Mouse (Mus musculus) MEL (cell line): Measurements from ENCODE around the gene Dbn1. TPM values are rescaled to one million over a fixed set of nuclear protein-coding genes. Genes with fewer than 3 reads are reported as not detected.
A peak's percentile ranks its signal among the peaks of the same experiment; 100 is the strongest.

Source experiments
- DNase-seq: peaks from one replicate; pipeline ENCODE4 v3.0.0; 2011; ENCODE audit warnings: low read depth, low spot score
- H3K27ac ChIP-seq: 2 replicates; pipeline ENCODE4 v1.5.1; 2012; ENCODE audit warnings: low read depth, mild to moderate bottlenecking, control low read depth, low read length, moderate library complexity; ENCODE audit not compliant: control insufficient read depth
- H3K27me3 ChIP-seq, 2 experiments: fragments of 150-350 bp in 1 of 2; sonication (generic) in 1 of 2; 2 replicates each; pipeline ENCODE4 v1.6.1; 2012; ENCODE audit warnings: low read length in 2 of 2, mild to moderate bottlenecking in 2 of 2, improper control_type of control experiment in 1 of 2, moderate library complexity in 1 of 2; ENCODE audit not compliant: insufficient read depth in 2 of 2, control insufficient read depth in 1 of 2
- H3K36me3 ChIP-seq, 2 experiments: 2 replicates each; pipeline ENCODE4 v1.6.1; 2012 to 2014; ENCODE audit warnings: low read length in 2 of 2, improper control_type of control experiment in 1 of 2, inconsistent platforms in 1 of 2, mild to moderate bottlenecking in 1 of 2; ENCODE audit not compliant: insufficient read depth in 2 of 2, control insufficient read depth in 1 of 2
- H3K4me1 ChIP-seq, 2 experiments: fragments of 150-350 bp in 1 of 2; sonication (generic) in 1 of 2; 2 replicates each; pipeline ENCODE4 v1.6.1; 2012; ENCODE audit warnings: low read length in 2 of 2, improper control_type of control experiment in 1 of 2, mild to moderate bottlenecking in 1 of 2; ENCODE audit not compliant: insufficient read depth in 2 of 2, control insufficient read depth in 1 of 2
- H3K4me3 ChIP-seq, 2 experiments: fragments of 150-350 bp in 1 of 2; sonication (generic) in 1 of 2; 2 replicates each; pipeline ENCODE4 v1.5.1; 2012; ENCODE audit warnings: low read depth in 2 of 2, low read length in 2 of 2, mild to moderate bottlenecking in 2 of 2, moderate library complexity in 2 of 2, control low read depth in 1 of 2, improper control_type of control experiment in 1 of 2; ENCODE audit not compliant: control insufficient read depth in 1 of 2, insufficient read depth in 1 of 2
- H3K79me2 ChIP-seq: 2 replicates; pipeline ENCODE4 v1.6.1; 2012; ENCODE audit warnings: mild to moderate bottlenecking, low read length, moderate library complexity; ENCODE audit not compliant: control insufficient read depth, poor library complexity, insufficient read depth
- H3K9ac ChIP-seq: 2 replicates; pipeline ENCODE4 v1.6.1; 2012; ENCODE audit warnings: low read depth, mild to moderate bottlenecking, control low read depth, low read length, moderate library complexity; ENCODE audit not compliant: control insufficient read depth, poor library complexity, severe bottlenecking
- H3K9me3 ChIP-seq: fragments of 150-350 bp; sonication (generic); replicated peaks from 2 replicates; pipeline ENCODE4 v1.6.1; 2012; ENCODE audit warnings: mild to moderate bottlenecking, low read length, improper control_type of control experiment, moderate library complexity; ENCODE audit not compliant: insufficient read depth
- EP300 ChIP-seq, 2 experiments: IDR thresholded peaks; 2 replicates each; pipeline ENCODE4 v1.6.1; 2011; ENCODE audit warnings: improper control_type of control experiment in 2 of 2, low read length in 2 of 2, low read depth in 1 of 2, mild to moderate bottlenecking in 1 of 2
- ETS1 ChIP-seq: IDR thresholded peaks from 2 replicates; pipeline ENCODE4 v1.6.1; 2012; ENCODE audit warnings: low read depth, mild to moderate bottlenecking, inconsistent platforms, low read length, improper control_type of control experiment, moderate library complexity
- MAFK ChIP-seq: IDR thresholded peaks from 2 replicates; pipeline ENCODE4 v1.6.1; 2011; ENCODE audit warnings: low read depth, mild to moderate bottlenecking, low read length, improper control_type of control experiment, borderline replicate concordance
- MAX ChIP-seq: IDR thresholded peaks from 2 replicates; pipeline ENCODE4 v1.6.1; 2011; ENCODE audit warnings: low read length, improper control_type of control experiment
- MAZ ChIP-seq: IDR thresholded peaks from 2 replicates; pipeline ENCODE4 v1.6.1; 2012; ENCODE audit warnings: low read depth, mild to moderate bottlenecking, inconsistent platforms, low read length, improper control_type of control experiment
- POLR2AphosphoS5 ChIP-seq: IDR thresholded peaks from 2 replicates; pipeline ENCODE4 v1.6.1; 2012; ENCODE audit warnings: low read depth, borderline replicate concordance, mild to moderate bottlenecking, inconsistent platforms, low read length, moderate library complexity, mixed read lengths
- RAD21 ChIP-seq: IDR thresholded peaks from 2 replicates; pipeline ENCODE4 v1.6.1; 2011; ENCODE audit warnings: mild to moderate bottlenecking, low read depth, low read length, improper control_type of control experiment
- SIN3A ChIP-seq: IDR thresholded peaks from 2 replicates; pipeline ENCODE4 v1.6.1; 2012; ENCODE audit warnings: low read length, improper control_type of control experiment, inconsistent platforms
- SMC3 ChIP-seq: IDR thresholded peaks from 2 replicates; pipeline ENCODE4 v1.6.1; 2011; ENCODE audit warnings: low read depth, low read length, improper control_type of control experiment
- TAL1 ChIP-seq: IDR thresholded peaks from 2 replicates; pipeline ENCODE4 v1.6.1; 2012; ENCODE audit warnings: mild to moderate bottlenecking, inconsistent platforms, low read length, moderate library complexity, mixed read lengths
- USF2 ChIP-seq, 2 experiments: IDR thresholded peaks; 2 replicates each; pipeline ENCODE4 v1.6.1; 2011 to 2012; ENCODE audit warnings: improper control_type of control experiment in 2 of 2, low read length in 2 of 2, borderline replicate concordance in 1 of 2, inconsistent platforms in 1 of 2, low read depth in 1 of 2, mild to moderate bottlenecking in 1 of 2; ENCODE audit not compliant: insufficient read depth in 1 of 2
- ZC3H11A ChIP-seq: IDR thresholded peaks from 2 replicates; pipeline ENCODE4 v1.6.1; 2012; ENCODE audit warnings: low read depth, mild to moderate bottlenecking, inconsistent platforms, low read length, improper control_type of control experiment
- ZMIZ1 ChIP-seq: IDR thresholded peaks from 2 replicates; pipeline ENCODE4 v1.6.1; 2012; ENCODE audit warnings: low read depth, mild to moderate bottlenecking, inconsistent platforms, low read length, improper control_type of control experiment, moderate library complexity
- polyA plus RNA-seq, 2 experiments: library from polyadenylated mRNA; stranded (reverse) in 1 of 2; unstranded in 1 of 2; fragments of >175 nt in 1 of 2; fragments of >200 nt in 1 of 2; gene quantifications; 2 replicates each; pipeline versions ENCODE4 v1.2.1 to v1.2.4; 2012; ENCODE audit warnings: low replicate concordance in 2 of 2, low read depth in 1 of 2; ENCODE audit not compliant: insufficient read length in 2 of 2, insufficient read depth in 1 of 2, missing spikeins in 1 of 2
- total RNA-seq: library from RNA; depleted of rRNA; stranded (reverse); fragments of 300-350 nt; gene quantifications from 2 replicates; pipeline ENCODE4 v1.2.3, GENCODE M21; 2012

Dbn1 gene
- total and polyA plus RNA-seq, 3 experiments = 0.04 to 0.53 TPM; not detected in 1

DNA sequence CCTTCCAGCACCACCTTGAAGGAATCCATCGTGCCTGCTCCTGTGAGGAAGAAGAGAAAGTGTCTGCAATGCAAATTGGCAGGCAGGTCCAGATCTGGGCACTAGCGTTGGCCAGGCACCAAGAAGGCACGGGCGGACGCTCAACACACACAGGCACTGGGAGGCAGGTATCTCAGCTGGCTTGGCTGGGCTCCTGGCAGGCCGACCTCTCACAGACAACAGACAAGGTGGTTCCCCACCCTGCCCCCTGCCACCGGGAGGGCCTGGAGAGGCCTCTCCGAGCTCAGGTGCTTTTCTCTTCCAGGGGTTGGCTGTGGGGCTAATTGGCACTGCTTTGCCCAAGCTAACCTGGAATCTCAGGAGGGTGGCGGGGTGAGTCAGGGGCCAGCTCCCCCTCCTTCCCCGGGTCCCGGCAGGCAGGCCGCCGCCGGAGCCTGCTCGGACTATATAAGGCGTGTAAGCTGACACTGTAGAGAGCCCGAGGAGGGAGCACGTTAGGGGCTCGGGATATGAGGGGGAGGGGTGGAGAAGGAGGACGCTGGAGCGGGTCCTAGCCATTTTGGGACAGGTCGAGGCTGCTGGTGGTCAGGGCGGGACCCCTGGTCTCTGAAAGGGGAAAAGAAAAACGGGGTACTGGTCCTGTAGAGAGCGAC lies 24.6 kb upstream of the Dbn1 start:
- peak overlapping the region; percentile 77 for H3K9ac ChIP-seq
- TF ChIP-seq RAD21 (no peak), MAZ (peak; percentile 33; the same call in 1 of the 2 replicates), SMC3 (no peak), MAFK (no peak)
- H3K27me3 ChIP-seq = no peaks in the 10 kb centered on the region
- H3K36me3 ChIP-seq = peaks cover 0 to 27% of the 10 kb centered on the region in 2 experiments; a peak in 2 of 4 replicates
- H3K27ac ChIP-seq = peak overlapping the region; percentile 78
- no peaks in the 10 kb centered on the region for H3K9me3 ChIP-seq
- H3K79me2 ChIP-seq = peaks cover 6% of the 10 kb centered on the region
- H3K4me1 ChIP-seq = peaks cover 27 to 32% of the 10 kb centered on the region in 2 experiments
- peak; percentile 61 for DNase-seq
- peak overlapping the region; percentile 63 to 81 for H3K4me3 ChIP-seq

DNA sequence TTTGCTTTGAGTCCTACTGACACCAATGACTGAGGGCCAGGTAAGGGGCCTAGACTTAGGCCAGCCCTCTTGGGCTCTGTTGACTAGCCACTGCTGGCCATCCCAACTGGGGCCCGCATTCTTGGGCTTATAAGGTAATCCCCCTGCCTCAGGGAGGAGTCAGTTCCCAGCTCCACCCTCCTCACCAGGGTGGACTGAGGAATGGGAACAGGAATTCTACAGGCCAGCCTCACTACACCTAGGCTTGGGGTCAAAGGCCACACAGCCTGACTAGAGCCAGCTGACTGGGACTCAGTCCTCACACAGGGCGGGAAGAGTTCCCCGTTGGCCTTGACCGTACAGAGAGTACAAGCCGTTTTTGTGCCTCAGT lies 23.6 kb upstream of the Dbn1 start:
- peaks cover 0 to 27% of the 10 kb centered on the region in 2 experiments; a peak in 2 of 4 replicates for H3K36me3 ChIP-seq
- H3K9me3 ChIP-seq = no peaks in the 10 kb centered on the region
- H3K27me3 ChIP-seq = no peaks in the 10 kb centered on the region
- DNase-seq = no peak
- TF ChIP-seq EP300 (IDR thresholded peaks at IDR 0.05; ENCODE audit: low read depth in 1 of 2, low read length in 2 of 2) (no peak), TAL1 (no peak), ZMIZ1 (no peak), POLR2AphosphoS5 (no peak), ZC3H11A (no peak), SIN3A (no peak), MAFK (no peak), ETS1 (no peak), SMC3 (no peak), MAX (no peak), USF2 (IDR thresholded peaks at IDR 0.05; ENCODE audit: borderline replicate concordance in 1 of 2, insufficient read depth in 1 of 2, low read depth in 1 of 2, low read length in 2 of 2) (no peak), RAD21 (no peak)
- H3K4me3 ChIP-seq = peak overlapping the region; percentile 22 to 63; a peak in 3 of 4 replicates
- H3K79me2 ChIP-seq = peaks cover 6% of the 10 kb centered on the region
- H3K9ac ChIP-seq = peak overlapping the region; percentile 77
- H3K4me1 ChIP-seq = peaks cover 27 to 32% of the 10 kb centered on the region in 2 experiments
- peak overlapping the region; percentile 78 for H3K27ac ChIP-seq
